Mouse (Mus musculus): Measurements from ENCODE around the gene Olfr710.
"Not testable (repeated sequence)": the region's sequence is repeated elsewhere in the genome, so short reads cannot be mapped to it uniquely, and the experiment has no call there.

The Olfr710 gene

GRCm38 (mm10) chr7:106948212-106948611 is at the start of gene Olfr710:
Olfr710 (minus strand) TSS chr7:106948312.
- DNase-seq (ENCODE audit: low read depth), result no peak

GRCm38 (mm10) chr7:106985236-106985635 is 37.1 kb upstream of the Olfr710 start:
- DNase-seq (ENCODE audit: low read depth), result peak; percentile 4

GRCm38 (mm10) chr7:106975353-106975752 is 27.2 kb upstream of the Olfr710 start, which contains the start of gene Olfr711:
Olfr711 (minus strand) TSS chr7:106975453.
- DNase-seq (ENCODE audit: low read depth), result no peak

- peak; percentile 44 for DNase-seq (ENCODE audit: low read depth)
Observed at GRCm38 (mm10) chr7:106967503-106967902, 19.4 kb upstream of the Olfr710 start.

- DNase-seq (ENCODE audit: low read depth), result no peak
Observed at GRCm38 (mm10) chr7:106963837-106964236, 15.7 kb upstream of the Olfr710 start, which contains the start of gene Olfr6. Olfr6 (minus strand) TSS chr7:106963937.

- no peak for DNase-seq (ENCODE audit: low read depth)
Observed at GRCm38 (mm10) chr7:106932119-106932518, 16.0 kb downstream of the Olfr710 start, which contains the start of gene Olfr709-ps1. Olfr709-ps1 (minus strand) TSS chr7:106932219.

- DNase-seq (ENCODE audit: low read depth), result not testable (repeated sequence)
Observed at GRCm38 (mm10) chr7:106920961-106921360, 27.2 kb downstream of the Olfr710 start.

GRCm38 (mm10) chr7:106907676-106908075 is 40.4 kb downstream of the Olfr710 start, which contains the start of gene Olfr1532-ps1:
Olfr1532-ps1 (plus strand) TSS chr7:106908001.
- no peak for DNase-seq (ENCODE audit: low read depth)

GRCm38 (mm10) chr7:106901141-106901540 is 47.0 kb downstream of the Olfr710 start, which contains the start of gene Olfr707:
Olfr707 (minus strand) TSS chr7:106901241.
- not testable (repeated sequence) for DNase-seq (ENCODE audit: low read depth)

Data from induced T-regulatory cell, adult 2 months (primary cell).